26 mouse cellular contexts compared by ENCODE assay signal in the genomic region with DNA sequence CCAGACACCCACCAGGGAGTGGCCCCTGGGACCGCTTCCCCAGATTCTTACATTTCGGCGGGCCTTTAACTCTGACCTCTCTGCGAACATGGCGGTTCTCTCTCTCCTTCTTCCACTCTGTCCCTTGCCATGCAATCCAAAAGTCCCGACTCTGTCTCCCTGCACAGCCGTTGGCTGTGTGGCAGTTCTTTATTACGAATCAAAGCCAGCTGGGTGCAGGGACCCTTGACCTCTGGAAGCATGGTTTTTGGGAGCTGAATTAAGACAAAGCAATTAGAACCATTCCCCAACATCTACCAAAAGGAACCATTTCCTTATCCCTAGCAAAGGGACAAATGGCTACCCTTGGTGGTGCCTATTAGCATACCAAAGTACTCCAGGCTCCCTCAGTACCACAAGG. TPM values are rescaled to one million over a fixed set of nuclear protein-coding genes. Genes with fewer than 3 reads are reported as not detected.
DNase-seq lines count a peak whose midpoint lies in the region; ATAC-seq and TF ChIP-seq lines count a peak whose summit lies in the region.
"Had no signal": no experiment of that assay in that cellular context is flagged by ENCODE, and none has a peak within 500 bp of the region (broad histone marks: within the 10 kb centered on the region; RNA-seq: fewer than 3 reads in every experiment).

No protein-coding gene starts in this region.

- intact Hi-C loops in gastrocnemius, adult 2 months (cut with DNase I), result loop anchor here (5.0 kb wide), 2 partner anchors 141 to 211 kb away; partner anchors contain the start of gene Tex10

- H3K27ac ChIP-seq in gastrocnemius, adult 2 months, result no peak overlapping the region
- no peak overlapping the region for H3K27ac ChIP-seq in limb, embryonic 11.5 days (replicated peaks; ENCODE audit: low read depth, low read length)
- H3K27ac ChIP-seq in limb, embryonic 10.5 days, result no peak overlapping the region
- peak overlapping the region; percentile 74 for H3K27ac ChIP-seq in ES-Bruce4 (ENCODE audit: insufficient read depth, low read length)
- H3K27ac ChIP-seq in cortical plate, adult 2 months (ENCODE audit: insufficient read depth, low read length), result peak overlapping the region; percentile 96
- H3K27ac ChIP-seq in intestine, embryonic 16.5 days (ENCODE audit: low read length), result no peak overlapping the region
- H3K27ac ChIP-seq: embryonic facial prominence, embryonic 12.5 days; forebrain, embryonic 15.5 days; heart, embryonic 15.5 days; hindbrain, embryonic 13.5 days; hindbrain, postnatal 0 days; intestine, embryonic 15.5 days had no signal

- peak overlapping the region; percentile 13; the same call in 1 of the 2 replicates for H3K4me3 ChIP-seq in gastrocnemius, adult 2 months
- H3K4me3 ChIP-seq in limb, embryonic 11.5 days (ENCODE audit: low read depth, low read length), result no peak overlapping the region
- H3K4me3 ChIP-seq in limb, embryonic 10.5 days, result no peak overlapping the region
- peak overlapping the region; percentile 67 for H3K4me3 ChIP-seq in ES-Bruce4 (ENCODE audit: low read depth, low read length)
- H3K4me3 ChIP-seq in cortical plate, adult 2 months (ENCODE audit: insufficient read depth, low read length), result peak overlapping the region; percentile 41
- no peak overlapping the region for H3K4me3 ChIP-seq in intestine, embryonic 16.5 days (ENCODE audit: low read length)
- H3K4me3 ChIP-seq: embryonic facial prominence, embryonic 12.5 days; forebrain, embryonic 15.5 days; heart, embryonic 15.5 days; hindbrain, embryonic 13.5 days; intestine, embryonic 15.5 days had no signal

- no peaks in the 10 kb centered on the region for H3K9me3 ChIP-seq in limb, embryonic 11.5 days (ENCODE audit: control insufficient read depth, low read length)
- no peaks in the 10 kb centered on the region for H3K9me3 ChIP-seq in limb, embryonic 10.5 days (replicated peaks)
- peaks cover 27% of the 10 kb centered on the region for H3K9me3 ChIP-seq in ES-Bruce4 (replicated peaks; ENCODE audit: control insufficient read depth, insufficient read depth, low read length, poor library complexity, severe bottlenecking)
- H3K9me3 ChIP-seq in intestine, embryonic 16.5 days (ENCODE audit: control insufficient read depth, low read length), result no peaks in the 10 kb centered on the region
- H3K9me3 ChIP-seq: embryonic facial prominence, embryonic 12.5 days; forebrain, embryonic 15.5 days; heart, embryonic 15.5 days; hindbrain, embryonic 13.5 days; intestine, embryonic 15.5 days had no signal

- no peak overlapping the region for H3K9ac ChIP-seq in limb, embryonic 11.5 days (ENCODE audit: low read length)
- peak overlapping the region; percentile 54 for H3K9ac ChIP-seq in ES-Bruce4 (ENCODE audit: low read depth, poor library complexity, severe bottlenecking)
- no peak overlapping the region for H3K9ac ChIP-seq in intestine, embryonic 16.5 days (ENCODE audit: low read depth, low read length)
- H3K9ac ChIP-seq: embryonic facial prominence, embryonic 12.5 days; forebrain, embryonic 15.5 days; heart, embryonic 15.5 days; hindbrain, embryonic 13.5 days; intestine, embryonic 15.5 days had no signal

- H3K4me2 ChIP-seq in limb, embryonic 11.5 days (ENCODE audit: low read depth, severe bottlenecking), result no peak overlapping the region
- no peak overlapping the region for H3K4me2 ChIP-seq in intestine, embryonic 16.5 days (ENCODE audit: low read depth, low read length)
- H3K4me2 ChIP-seq: embryonic facial prominence, embryonic 12.5 days; forebrain, embryonic 15.5 days; heart, embryonic 11.5 days; heart, embryonic 15.5 days; hindbrain, embryonic 13.5 days; intestine, embryonic 15.5 days had no signal

- no peak for TF ChIP-seq CTCF in gastrocnemius, adult 2 months (IDR thresholded peaks at IDR 0.05)
- TF ChIP-seq CTCF in ES-Bruce4 (IDR thresholded peaks at IDR 0.05; ENCODE audit: low read depth, low read length), result no peak
- TF ChIP-seq CTCF in cortical plate, adult 2 months (IDR thresholded peaks at IDR 0.05; ENCODE audit: extremely low read depth, insufficient read depth, low read length), result no peak

- no peaks in the 10 kb centered on the region for H3K4me1 ChIP-seq in limb, embryonic 11.5 days (ENCODE audit: control insufficient read depth, insufficient read depth, low read length)
- H3K4me1 ChIP-seq in limb, embryonic 10.5 days, result peaks cover 20% of the 10 kb centered on the region
- peaks cover 2% of the 10 kb centered on the region for H3K4me1 ChIP-seq in ES-Bruce4 (ENCODE audit: control insufficient read depth, insufficient read depth, low read length)
- H3K4me1 ChIP-seq in cortical plate, adult 2 months (ENCODE audit: control insufficient read depth, insufficient read depth, low read length), result peaks cover under 1% of the 10 kb centered on the region
- no peaks in the 10 kb centered on the region for H3K4me1 ChIP-seq in intestine, embryonic 16.5 days (ENCODE audit: control insufficient read depth, insufficient read depth, low read length)
- H3K4me1 ChIP-seq: hindbrain, embryonic 13.5 days had no signal

- no peak for ATAC-seq in limb, embryonic 11.5 days (ENCODE audit: insufficient number of reproducible peaks, low FRiP score, low TSS enrichment, low read depth)
- no peak for ATAC-seq in intestine, embryonic 16.5 days
- no peak for ATAC-seq in inflammation-experienced regulatory T-cells, adult 6 months
- ATAC-seq: activated CD4-positive, CD25-positive, alpha-beta regulatory T cell, adult 4 months; forebrain, embryonic 15.5 days; hindbrain, postnatal 0 days; intestine, embryonic 15.5 days; Patski had no signal

- DNase-seq in gastrocnemius, adult 2 months, result no peak
- DNase-seq in gastrocnemius, postnatal 4 days (ENCODE audit: low spot score in 2 of 2), result no peak
- DNase-seq in limb, embryonic 11.5 days (ENCODE audit: low spot score), result peak; percentile 20
- DNase-seq in limb, embryonic 10.5 days (ENCODE audit: low spot score), result no peak
- DNase-seq: adrenal gland, postnatal 14 days; cerebellum, adult 8-10 months; cerebellum, postnatal 14 days; gastrocnemius, postnatal 25 days; heart, adult 18-20 months; heart, postnatal 14 days had no signal

- 70% methylated on average over 8 of the region's 8 CpGs for WGBS in limb, embryonic 11.5 days
- 80% methylated on average over 8 of the region's 8 CpGs for WGBS in limb, embryonic 10.5 days
- 89% methylated on average over 8 of the region's 8 CpGs for WGBS in intestine, embryonic 16.5 days

- TF ChIP-seq POLR2A in ES-Bruce4 (IDR thresholded peaks at IDR 0.05; ENCODE audit: insufficient read depth, low read length), result no peak
- no peak for TF ChIP-seq POLR2A in cortical plate, adult 2 months (IDR thresholded peaks at IDR 0.05; ENCODE audit: extremely low read depth, insufficient read depth, low read length)

- H3K27me3 ChIP-seq in limb, embryonic 11.5 days (ENCODE audit: control insufficient read depth, insufficient read depth, low read length), result no peaks in the 10 kb centered on the region
- no peaks in the 10 kb centered on the region for H3K27me3 ChIP-seq in limb, embryonic 10.5 days (ENCODE audit: low read depth, poor library complexity, severe bottlenecking)
- no peaks in the 10 kb centered on the region for H3K27me3 ChIP-seq in ES-Bruce4 (ENCODE audit: control insufficient read depth, insufficient read depth, low read length, poor library complexity, severe bottlenecking)
- no peaks in the 10 kb centered on the region for H3K27me3 ChIP-seq in intestine, embryonic 16.5 days (replicated peaks; ENCODE audit: control insufficient read depth, insufficient read depth, low read length)
- H3K27me3 ChIP-seq: embryonic facial prominence, embryonic 12.5 days; forebrain, embryonic 15.5 days; heart, embryonic 15.5 days; hindbrain, embryonic 13.5 days; intestine, embryonic 15.5 days; Patski had no signal

- TF ChIP-seq EP300 in ES-Bruce4 (IDR thresholded peaks at IDR 0.05; ENCODE audit: insufficient read depth, low read depth, low read length), result no peak

- H3K36me3 ChIP-seq in limb, embryonic 11.5 days (ENCODE audit: control insufficient read depth, insufficient read depth, low read length), result no peaks in the 10 kb centered on the region
- no peaks in the 10 kb centered on the region for H3K36me3 ChIP-seq in limb, embryonic 10.5 days
- H3K36me3 ChIP-seq in ES-Bruce4 (ENCODE audit: control insufficient read depth, insufficient read depth, low read length, poor library complexity, severe bottlenecking), result no peaks in the 10 kb centered on the region
- H3K36me3 ChIP-seq in intestine, embryonic 16.5 days (ENCODE audit: control insufficient read depth, insufficient read depth, low read length), result no peaks in the 10 kb centered on the region
- H3K36me3 ChIP-seq: embryonic facial prominence, embryonic 12.5 days; forebrain, embryonic 15.5 days; G1E; heart, embryonic 15.5 days; hindbrain, embryonic 13.5 days; intestine, embryonic 15.5 days had no signal

RNA-seq across cellular contexts. Expression of gene Cavin4, which starts 19.8 kb away (rescaled TPM):
- total RNA-seq in gastrocnemius, adult 2 months (2021), result 100 to 1,000 TPM; 116 to 159 TPM
- 100 to 1,000 TPM; 201 to 210 TPM for total RNA-seq in gastrocnemius, postnatal 4 days (2021)
- polyA plus RNA-seq in limb, embryonic 11.5 days (2014; fragmentation: Nextera tagmentation; extraction: Ambion mirVana), result 1.7 TPM in 2 replicates
- polyA plus RNA-seq in limb, embryonic 10.5 days (2016; fragmentation: Nextera tagmentation; extraction: Ambion mirVana), result 1.3 and 1.6 TPM in 2 replicates
- 4.1 and 4.7 TPM in 2 replicates for polyA plus RNA-seq in ES-Bruce4 (2011; ENCODE audit: insufficient read depth, insufficient read length, low read depth, missing spikeins)
- 0.83 and 0.90 TPM in 2 replicates for polyA plus RNA-seq in cortical plate, adult 2 months (2012; rRNA removed)
- 0.09 and 0.18 TPM in 2 replicates for polyA plus RNA-seq in intestine, embryonic 16.5 days (2015; fragmentation: Nextera tagmentation; extraction: Ambion mirVana)
- not detected for polyA plus RNA-seq in inflammation-experienced regulatory T-cells, adult 6 months (2017; shearing (Covaris generic))
- total RNA-seq: common myeloid progenitor, adult 5-6 weeks; hematopoietic stem cell, adult 5-6 weeks had no signal
- polyA plus RNA-seq: activated CD4-positive, CD25-positive, alpha-beta regulatory T cell, adult 4 months; G1E had no signal

Comparison
In these comparisons a context has a peak if more than half of its experiments do, and no peak if none do; other contexts are left out.
1. H3K27ac ChIP-seq: peak in ES-Bruce4 (single experiment) and cortical plate, adult 2 months (single experiment); none in gastrocnemius, adult 2 months (single experiment), limb, embryonic 11.5 days (single experiment), limb, embryonic 10.5 days (single experiment) and intestine, embryonic 16.5 days (single experiment).
2. H3K4me3 ChIP-seq: peak in gastrocnemius, adult 2 months (single experiment), ES-Bruce4 (single experiment) and cortical plate, adult 2 months (single experiment); none in limb, embryonic 11.5 days (single experiment), limb, embryonic 10.5 days (single experiment) and intestine, embryonic 16.5 days (single experiment).